Mouse (Mus musculus) forebrain, embryonic 10.5 days (tissue): Measurements from ENCODE around the gene Cdk8. TPM values are rescaled to one million over a fixed set of nuclear protein-coding genes. Genes with fewer than 3 reads are reported as not detected.

ENCODE experiments used
- DNase-seq: peaks from one replicate; pipeline ENCODE4 v3.0.0-alpha.2; 2017; ENCODE audit warnings: low spot score; ENCODE audit errors: extremely low spot score
- H3K27ac ChIP-seq: fragments of 300-500 bp; sonication (generic); 2 replicates; pipeline ENCODE4 v1.5.1; 2016; ENCODE audit warnings: mild to moderate bottlenecking
- H3K27me3 ChIP-seq: fragments of 300-500 bp; sonication (generic); 2 replicates; pipeline ENCODE4 v1.6.1; 2016; ENCODE audit warnings: mild to moderate bottlenecking; ENCODE audit not compliant: poor library complexity, severe bottlenecking
- H3K36me3 ChIP-seq: fragments of 300-500 bp; sonication (generic); replicated peaks from 2 replicates; pipeline ENCODE4 v1.6.1; 2016; ENCODE audit warnings: mild to moderate bottlenecking, moderate library complexity
- H3K4me1 ChIP-seq: fragments of 300-500 bp; sonication (generic); 2 replicates; pipeline ENCODE4 v1.6.1; 2016
- H3K4me3 ChIP-seq: fragments of 300-500 bp; sonication (generic); 2 replicates; pipeline ENCODE4 v1.5.1; 2016; ENCODE audit warnings: mild to moderate bottlenecking, moderate library complexity
- H3K9me3 ChIP-seq: fragments of 300-500 bp; sonication (generic); 2 replicates; pipeline ENCODE4 v1.6.1; 2016; ENCODE audit warnings: mild to moderate bottlenecking, moderate library complexity
- WGBS: fragments of 180-500 bp; shearing (Covaris S2); methylation state at CpG from one replicate; pipeline ENCODE4 v1.1.7; 2016; 5-methylcytosine and 5-hydroxymethylcytosine counted together
- polyA plus RNA-seq: library from polyadenylated mRNA; unstranded; fragments of >200 nt; fragmentation: Nextera tagmentation; extraction: Ambion mirVana; gene quantifications from 2 replicates; pipeline ENCODE4 v1.2.1, GENCODE M21; 2016

Gene Cdk8
- polyA plus RNA-seq, 1 experiment from 2014 or later: 21.8 TPM

- Histone ChIP-seq H3K27ac (0 out of 2 replicates have a peak overlapping the region, but pooled peaks have one; percentile 35), H3K27me3 (no peaks in the 10 kb centered on the region), H3K9me3 (no peaks in the 10 kb centered on the region), H3K4me3 (no peak overlapping the region), H3K36me3 (no peaks in the 10 kb centered on the region), H3K4me1 (peaks cover 32% of the 10 kb centered on the region)
- WGBS: 89% methylated on average over 5 of the region's 5 CpGs
- no peak for DNase-seq
Observed at GRCm38 (mm10) chr5:146316316-146316715, 85.3 kb downstream of the Cdk8 start.

- H3K27ac ChIP-seq: no peak overlapping the region
- peaks cover 29% of the 10 kb centered on the region for H3K4me1 ChIP-seq
- H3K9me3 ChIP-seq: no peaks in the 10 kb centered on the region
- no peak for DNase-seq
- no peak overlapping the region for H3K4me3 ChIP-seq
- no peaks in the 10 kb centered on the region for H3K36me3 ChIP-seq
- H3K27me3 ChIP-seq: no peaks in the 10 kb centered on the region
- 83% methylated on average over 5 of the region's 5 CpGs for WGBS
Observed at GRCm38 (mm10) chr5:146318051-146318450, 87.0 kb downstream of the Cdk8 start.

GRCm38 (mm10) chr5:146318461-146318860 is 87.4 kb downstream of the Cdk8 start:
- no peak for DNase-seq
- no peaks in the 10 kb centered on the region for H3K9me3 ChIP-seq
- no peaks in the 10 kb centered on the region for H3K27me3 ChIP-seq
- no peaks in the 10 kb centered on the region for H3K36me3 ChIP-seq
- 93% methylated on average over 8 of the region's 8 CpGs for WGBS
- H3K4me1 ChIP-seq: peaks cover 25% of the 10 kb centered on the region
- no peak overlapping the region for H3K27ac ChIP-seq
- H3K4me3 ChIP-seq: no peak overlapping the region

- no peak for DNase-seq
- whole genome bisulfite sequencing: 89% methylated on average over 10 of the region's 10 CpGs
- Histone ChIP-seq H3K36me3 (no peaks in the 10 kb centered on the region), H3K27ac (no peak overlapping the region), H3K4me3 (no peak overlapping the region), H3K4me1 (no peaks in the 10 kb centered on the region), H3K27me3 (no peaks in the 10 kb centered on the region), H3K9me3 (no peaks in the 10 kb centered on the region)
Observed at GRCm38 (mm10) chr5:146328941-146329340, 97.9 kb downstream of the Cdk8 start.

GRCm38 (mm10) chr5:146329541-146329940 is 98.5 kb downstream of the Cdk8 start:
- DNase-seq: no peak
- Histone ChIP-seq H3K9me3 (no peaks in the 10 kb centered on the region), H3K4me1 (no peaks in the 10 kb centered on the region), H3K36me3 (no peaks in the 10 kb centered on the region), H3K4me3 (no peak overlapping the region), H3K27me3 (no peaks in the 10 kb centered on the region), H3K27ac (no peak overlapping the region)
- WGBS: 88% methylated on average over 5 of the region's 5 CpGs

- peak; percentile 25 for DNase-seq
- Histone ChIP-seq H3K4me3 (no peak overlapping the region), H3K27ac (no peak overlapping the region), H3K9me3 (no peaks in the 10 kb centered on the region), H3K27me3 (no peaks in the 10 kb centered on the region), H3K4me1 (no peaks in the 10 kb centered on the region), H3K36me3 (no peaks in the 10 kb centered on the region)
- WGBS: 47% methylated on average over 13 of the region's 13 CpGs
Observed at GRCm38 (mm10) chr5:146330031-146330764, 99.2 kb downstream of the Cdk8 start.

- no peak overlapping the region for H3K4me3 ChIP-seq
- no peaks in the 10 kb centered on the region for H3K27me3 ChIP-seq
- H3K4me1 ChIP-seq: no peaks in the 10 kb centered on the region
- no peaks in the 10 kb centered on the region for H3K9me3 ChIP-seq
- WGBS: 45% methylated on average over 3 of the region's 3 CpGs
- no peak for DNase-seq
- H3K27ac ChIP-seq: no peak overlapping the region
- no peaks in the 10 kb centered on the region for H3K36me3 ChIP-seq
Observed at GRCm38 (mm10) chr5:146330765-146331115, 99.7 kb downstream of the Cdk8 start.

- Histone ChIP-seq H3K27me3 (no peaks in the 10 kb centered on the region), H3K9me3 (no peaks in the 10 kb centered on the region), H3K4me1 (no peaks in the 10 kb centered on the region), H3K4me3 (no peak overlapping the region), H3K36me3 (no peaks in the 10 kb centered on the region), H3K27ac (no peak overlapping the region)
- WGBS: 90% methylated on average over 11 of the region's 11 CpGs
- DNase-seq: no peak
Observed at GRCm38 (mm10) chr5:146331131-146331530, 100.1 kb downstream of the Cdk8 start.

GRCm38 (mm10) chr5:146332541-146332940 is 101.5 kb downstream of the Cdk8 start:
- Histone ChIP-seq H3K27ac (no peak overlapping the region), H3K36me3 (no peaks in the 10 kb centered on the region), H3K4me1 (no peaks in the 10 kb centered on the region), H3K9me3 (no peaks in the 10 kb centered on the region), H3K4me3 (no peak overlapping the region), H3K27me3 (no peaks in the 10 kb centered on the region)
- no peak for DNase-seq
- WGBS: 76% methylated on average over 7 of the region's 7 CpGs

- Histone ChIP-seq H3K27ac (no peak overlapping the region), H3K4me3 (no peak overlapping the region), H3K27me3 (no peaks in the 10 kb centered on the region), H3K4me1 (no peaks in the 10 kb centered on the region), H3K9me3 (no peaks in the 10 kb centered on the region), H3K36me3 (no peaks in the 10 kb centered on the region)
- DNase-seq: no peak
- WGBS: 77% methylated on average over 1 of the region's 1 CpGs
Observed at GRCm38 (mm10) chr5:146334410-146334809, 103.4 kb downstream of the Cdk8 start.

GRCm38 (mm10) chr5:146338064-146338463 is 107.0 kb downstream of the Cdk8 start:
- no peak for DNase-seq
- H3K27ac ChIP-seq: no peak overlapping the region
- H3K27me3 ChIP-seq: no peaks in the 10 kb centered on the region
- H3K4me3 ChIP-seq: no peak overlapping the region
- H3K4me1 ChIP-seq: no peaks in the 10 kb centered on the region
- no peaks in the 10 kb centered on the region for H3K36me3 ChIP-seq
- WGBS: 67% methylated on average over 9 of the region's 9 CpGs
- no peaks in the 10 kb centered on the region for H3K9me3 ChIP-seq

- Histone ChIP-seq H3K27me3 (no peaks in the 10 kb centered on the region), H3K27ac (no peak overlapping the region), H3K4me3 (no peak overlapping the region), H3K36me3 (no peaks in the 10 kb centered on the region), H3K9me3 (no peaks in the 10 kb centered on the region), H3K4me1 (no peaks in the 10 kb centered on the region)
- WGBS: 87% methylated on average over 4 of the region's 4 CpGs
- no peak for DNase-seq
Observed at GRCm38 (mm10) chr5:146340037-146340436, 109.0 kb downstream of the Cdk8 start.

- DNase-seq: no peak
- H3K4me1 ChIP-seq: no peaks in the 10 kb centered on the region
- no peaks in the 10 kb centered on the region for H3K9me3 ChIP-seq
- no peaks in the 10 kb centered on the region for H3K36me3 ChIP-seq
- no peaks in the 10 kb centered on the region for H3K27me3 ChIP-seq
- H3K4me3 ChIP-seq: no peak overlapping the region
- 91% methylated on average over 12 of the region's 12 CpGs for WGBS
- no peak overlapping the region for H3K27ac ChIP-seq
Observed at GRCm38 (mm10) chr5:146344911-146345686, 114.1 kb downstream of the Cdk8 start.
